Mouse (Mus musculus): ENCODE data around the gene Rcor3. TPM values are rescaled to one million over a fixed set of nuclear protein-coding genes. Genes with fewer than 3 reads are reported as not detected.

The Rcor3 gene
- polyA plus RNA-seq, 1 experiment from 2014 or later: 30.4 TPM

DNA sequence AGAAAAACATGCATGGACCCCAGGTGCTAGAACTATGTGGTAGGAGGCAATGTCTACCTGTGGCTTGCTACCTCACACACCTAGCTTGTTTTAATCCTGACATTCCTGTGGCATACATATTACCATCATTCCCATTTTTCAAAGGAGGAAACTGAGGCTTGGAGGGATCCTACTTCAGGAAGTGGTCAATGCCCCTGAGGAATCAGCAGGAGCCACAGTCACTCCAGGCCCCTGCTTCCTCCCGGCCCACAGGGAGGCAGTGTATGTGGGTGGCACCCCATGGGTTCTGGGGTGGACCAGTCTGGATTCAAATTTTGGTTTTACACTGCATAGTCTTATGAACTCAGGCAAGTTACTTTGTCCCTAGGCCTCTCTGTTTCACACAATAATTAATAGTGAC is 58.7 kb downstream of the Rcor3 start:
- WGBS: 81% methylated on average over 1 of the region's 1 CpGs
- no peaks in the 10 kb centered on the region for H3K27me3 ChIP-seq
- H3K36me3 ChIP-seq: no peaks in the 10 kb centered on the region
- peaks cover 14% of the 10 kb centered on the region for H3K9me3 ChIP-seq
- no peak overlapping the region for H3K4me3 ChIP-seq
- H3K9ac ChIP-seq: no peak overlapping the region
- no peak for ATAC-seq (ENCODE audit: low FRiP score, low read depth)
- peaks cover 11% of the 10 kb centered on the region; the same call in 1 of the 2 replicates for H3K4me1 ChIP-seq
- no peak overlapping the region for H3K4me2 ChIP-seq (replicated peaks)
- H3K27ac ChIP-seq: no peak overlapping the region

GRCm38 (mm10) chr1:192078406-192078805 is 59.5 kb downstream of the Rcor3 start:
- Histone ChIP-seq H3K27me3 (no peaks in the 10 kb centered on the region), H3K27ac (no peak overlapping the region), H3K4me1 (peaks cover 11% of the 10 kb centered on the region; the same call in 1 of the 2 replicates), H3K9me3 (peaks cover 14% of the 10 kb centered on the region), H3K4me3 (no peak overlapping the region), H3K9ac (no peak overlapping the region), H3K36me3 (no peaks in the 10 kb centered on the region), H3K4me2 (replicated peaks) (no peak overlapping the region)
- WGBS: 48% methylated on average over 3 of the region's 3 CpGs
- no peak for ATAC-seq (ENCODE audit: low FRiP score, low read depth)

DNA sequence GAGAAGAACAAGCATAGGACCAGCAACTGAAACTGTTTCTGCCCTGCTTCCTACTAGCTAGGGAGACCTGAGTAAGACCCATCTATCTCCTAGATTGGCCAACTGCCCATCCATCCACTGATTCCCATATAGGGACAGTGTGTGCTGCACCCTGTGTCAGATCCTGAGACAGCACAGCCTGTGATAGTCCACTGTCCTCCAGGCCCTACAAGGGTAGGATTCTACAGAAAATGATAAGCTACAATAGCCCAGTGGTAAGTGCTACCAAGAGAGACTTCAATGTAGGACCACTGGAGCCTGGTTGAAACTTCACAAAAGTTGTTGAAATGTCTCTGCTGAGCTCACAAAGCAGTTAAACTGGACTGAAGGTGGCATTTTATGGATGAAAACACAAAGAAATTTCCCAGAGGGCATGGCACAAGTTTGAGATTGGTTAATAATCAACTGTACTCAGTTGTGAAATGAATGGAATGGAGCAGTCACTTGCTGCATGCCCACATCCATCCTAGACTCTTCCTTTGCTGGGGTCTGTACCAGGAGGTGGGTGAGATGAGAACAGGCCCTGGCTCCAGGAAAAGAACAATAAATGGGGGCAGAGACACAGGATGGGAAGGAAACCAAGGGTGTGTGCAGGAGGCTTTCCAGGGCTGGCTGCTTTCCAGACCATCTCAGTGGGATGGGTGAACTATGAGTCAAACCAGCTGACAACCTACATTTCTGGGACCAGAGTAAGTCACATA is 60.9 kb downstream of the Rcor3 start:
- Histone ChIP-seq H3K9me3 (peaks cover 12% of the 10 kb centered on the region), H3K36me3 (no peaks in the 10 kb centered on the region), H3K9ac (no peak overlapping the region), H3K27ac (no peak overlapping the region), H3K4me1 (peaks cover 21% of the 10 kb centered on the region), H3K4me2 (replicated peaks) (no peak overlapping the region), H3K4me3 (no peak overlapping the region), H3K27me3 (no peaks in the 10 kb centered on the region)
- no peak for ATAC-seq (ENCODE audit: low FRiP score, low read depth)

- ATAC-seq (ENCODE audit: low FRiP score, low read depth): no peak
- Histone ChIP-seq H3K4me2 (replicated peaks) (no peak overlapping the region), H3K4me1 (peaks cover 30% of the 10 kb centered on the region), H3K9me3 (peaks cover 3% of the 10 kb centered on the region; the same call in 1 of the 2 replicates), H3K36me3 (no peaks in the 10 kb centered on the region), H3K27me3 (no peaks in the 10 kb centered on the region), H3K9ac (no peak overlapping the region), H3K4me3 (no peak overlapping the region), H3K27ac (no peak overlapping the region)
- WGBS: 76% methylated on average over 4 of the region's 4 CpGs
Measured at GRCm38 (mm10) chr1:192076101-192076500, 61.8 kb downstream of the Rcor3 start.

GRCm38 (mm10) chr1:192074824-192075223 is 63.0 kb downstream of the Rcor3 start:
- Histone ChIP-seq H3K9me3 (no peaks in the 10 kb centered on the region), H3K9ac (no peak overlapping the region), H3K27me3 (no peaks in the 10 kb centered on the region), H3K4me2 (replicated peaks) (no peak overlapping the region), H3K4me3 (no peak overlapping the region), H3K27ac (no peak overlapping the region), H3K4me1 (peaks cover 42% of the 10 kb centered on the region), H3K36me3 (no peaks in the 10 kb centered on the region)
- no peak for ATAC-seq (ENCODE audit: low FRiP score, low read depth)
- 88% methylated on average over 1 of the region's 1 CpGs for WGBS

- Histone ChIP-seq H3K27ac (no peak overlapping the region), H3K36me3 (peaks cover 2% of the 10 kb centered on the region; the same call in 1 of the 2 replicates), H3K9me3 (no peaks in the 10 kb centered on the region), H3K4me3 (no peak overlapping the region), H3K4me1 (peaks cover 38% of the 10 kb centered on the region), H3K27me3 (no peaks in the 10 kb centered on the region), H3K9ac (no peak overlapping the region), H3K4me2 (replicated peaks) (no peak overlapping the region)
- 43% methylated on average over 1 of the region's 1 CpGs for whole genome bisulfite sequencing
- peak; percentile 60 for ATAC-seq (ENCODE audit: low FRiP score, low read depth)
Measured at GRCm38 (mm10) chr1:192072426-192072825, 65.4 kb downstream of the Rcor3 start.

DNA sequence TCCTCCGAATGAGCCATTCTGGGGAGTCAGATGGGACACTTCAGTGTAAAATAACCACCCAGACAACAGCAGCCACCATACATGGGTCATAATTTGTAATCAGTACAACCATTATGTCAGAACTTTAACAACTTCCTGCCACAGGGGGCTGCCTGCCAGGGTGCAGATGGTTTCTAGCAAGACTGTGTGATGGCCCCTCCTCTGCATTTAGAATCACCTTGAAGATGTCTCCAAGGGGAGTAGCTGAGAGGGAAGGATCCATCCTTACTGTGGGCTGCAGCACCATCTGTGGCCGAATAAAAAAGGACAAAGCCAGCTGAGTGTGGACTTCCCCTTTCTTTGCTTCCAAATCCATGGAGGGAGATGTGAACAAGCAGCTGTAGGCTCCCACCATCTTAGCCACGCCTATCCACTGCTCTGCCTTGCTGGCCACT is 67.2 kb downstream of the Rcor3 start:
- Histone ChIP-seq H3K27me3 (no peaks in the 10 kb centered on the region), H3K36me3 (peaks cover 19% of the 10 kb centered on the region), H3K4me1 (peaks cover 38% of the 10 kb centered on the region), H3K4me3 (no peak overlapping the region), H3K4me2 (replicated peaks) (peak overlapping the region; percentile 57), H3K27ac (peak overlapping the region; percentile 44; the same call in 1 of the 2 replicates), H3K9ac (no peak overlapping the region), H3K9me3 (no peaks in the 10 kb centered on the region)
- ATAC-seq (ENCODE audit: low FRiP score, low read depth): peak; percentile 25; the same call in 1 of the 2 replicates
- 29% methylated on average over 3 of the region's 3 CpGs for WGBS

DNA sequence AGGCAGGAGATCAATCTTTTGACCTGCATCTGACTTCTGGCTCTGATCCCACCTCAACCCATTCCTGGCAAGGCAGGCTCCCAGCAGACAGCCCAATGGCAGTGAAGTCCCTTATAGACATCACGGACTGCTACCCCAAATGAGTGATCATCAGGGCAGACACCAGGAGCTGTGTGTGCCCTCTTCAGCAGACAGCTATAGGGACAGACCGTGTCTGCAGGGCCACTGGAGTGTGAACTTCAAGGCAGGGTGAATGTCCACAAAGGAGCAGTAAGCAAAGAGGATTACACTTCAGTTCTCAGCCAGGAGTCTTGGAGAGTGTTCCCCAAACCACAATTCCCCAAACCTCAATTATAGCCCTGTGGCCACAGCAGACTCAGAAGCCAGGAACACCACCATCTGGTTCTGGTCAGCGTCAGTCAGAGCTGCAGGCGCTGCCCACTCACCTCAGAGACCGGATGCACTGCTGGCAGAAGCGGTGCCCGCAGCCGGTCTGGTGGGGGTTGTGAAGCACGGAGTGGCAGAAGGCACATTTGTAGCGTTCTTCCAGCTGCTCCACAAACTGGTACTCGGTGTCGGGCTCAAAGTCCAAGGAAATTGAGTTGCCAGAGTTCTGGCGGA is 67.8 kb downstream of the Rcor3 start:
- peak; percentile 34; the same call in 1 of the 2 replicates for ATAC-seq (ENCODE audit: low FRiP score, low read depth)
- 12% methylated on average over 13 of the region's 13 CpGs for WGBS

DNA sequence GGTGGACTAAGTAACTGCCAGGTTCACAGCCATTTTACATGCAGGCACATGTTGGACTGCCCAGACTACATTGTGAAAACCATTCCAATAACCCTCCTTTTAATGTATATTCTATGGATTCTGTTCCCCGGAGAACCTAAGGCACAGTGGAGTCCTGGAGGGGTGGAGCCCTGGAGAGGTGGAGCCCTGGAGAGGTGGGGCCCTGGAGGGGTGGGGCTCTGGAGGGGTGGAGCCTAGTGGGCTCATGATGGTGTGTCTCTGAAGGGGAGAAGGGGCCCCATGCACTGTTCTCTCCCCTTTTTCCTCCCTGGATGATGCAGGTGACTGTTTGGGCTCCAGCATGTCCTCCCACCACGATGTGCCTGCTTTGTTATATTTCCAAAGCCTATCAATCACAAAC is 69.7 kb downstream of the Rcor3 start:
- peaks cover 38% of the 10 kb centered on the region for H3K36me3 ChIP-seq
- peaks cover 4% of the 10 kb centered on the region; the same call in 1 of the 2 replicates for H3K9me3 ChIP-seq
- 72% methylated on average over 2 of the region's 2 CpGs for WGBS
- peaks cover 38% of the 10 kb centered on the region for H3K4me1 ChIP-seq
- H3K27ac ChIP-seq: no peak overlapping the region
- H3K4me3 ChIP-seq: no peak overlapping the region
- H3K27me3 ChIP-seq: no peaks in the 10 kb centered on the region
- no peak overlapping the region for H3K4me2 ChIP-seq (replicated peaks)
- no peak overlapping the region for H3K9ac ChIP-seq
- no peak for ATAC-seq (ENCODE audit: low FRiP score, low read depth)

More for the DNA sequence above, 67.8 kb downstream of the Rcor3 start:
- no peaks in the 10 kb centered on the region for H3K9me3 ChIP-seq
- H3K36me3 ChIP-seq: peaks cover 24% of the 10 kb centered on the region
- no peak overlapping the region for H3K9ac ChIP-seq
- no peak overlapping the region for H3K4me3 ChIP-seq
- H3K4me1 ChIP-seq: peaks cover 38% of the 10 kb centered on the region
- peak overlapping the region; percentile 44; the same call in 1 of the 2 replicates for H3K27ac ChIP-seq
- H3K27me3 ChIP-seq: no peaks in the 10 kb centered on the region
- H3K4me2 ChIP-seq (replicated peaks): peak overlapping the region; percentile 57

DNA sequence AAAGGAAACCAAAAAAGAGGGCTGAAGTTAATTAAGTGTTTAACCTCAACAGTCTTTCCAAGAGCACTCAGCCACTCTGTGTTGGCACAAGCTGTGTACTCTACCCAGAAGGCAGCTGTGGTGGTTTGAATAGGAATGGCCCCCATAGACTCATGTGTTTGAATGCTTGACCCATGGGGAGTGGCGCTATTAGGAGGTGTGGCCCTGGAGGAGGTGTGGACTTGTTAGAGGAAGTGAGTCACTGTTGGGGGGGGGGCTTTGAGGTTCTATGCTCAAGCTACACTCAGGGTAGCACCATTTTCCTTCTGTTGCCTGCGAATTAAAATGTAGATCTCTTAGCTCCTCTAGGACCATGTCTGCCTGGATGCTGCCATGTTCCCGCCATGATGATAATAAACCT is 70.9 kb downstream of the Rcor3 start:
- no peak overlapping the region for H3K4me2 ChIP-seq (replicated peaks)
- H3K27ac ChIP-seq: no peak overlapping the region
- H3K4me3 ChIP-seq: no peak overlapping the region
- H3K9me3 ChIP-seq: peaks cover 4% of the 10 kb centered on the region; the same call in 1 of the 2 replicates
- no peak overlapping the region for H3K9ac ChIP-seq
- no peaks in the 10 kb centered on the region for H3K27me3 ChIP-seq
- WGBS: 88% methylated on average over 3 of the region's 3 CpGs
- peaks cover 46% of the 10 kb centered on the region for H3K36me3 ChIP-seq
- peaks cover 27% of the 10 kb centered on the region for H3K4me1 ChIP-seq
- no peak for ATAC-seq (ENCODE audit: low FRiP score, low read depth)

GRCm38 (mm10) chr1:192063209-192063946 is 74.5 kb downstream of the Rcor3 start:
- Histone ChIP-seq H3K9ac (no peak overlapping the region), H3K36me3 (peaks cover 57% of the 10 kb centered on the region)

GRCm38 (mm10) chr1:192062682-192063081 is 75.2 kb downstream of the Rcor3 start:
- H3K9me3 ChIP-seq: peaks cover 4% of the 10 kb centered on the region; the same call in 1 of the 2 replicates
- no peaks in the 10 kb centered on the region for H3K4me1 ChIP-seq
- peaks cover 57% of the 10 kb centered on the region for H3K36me3 ChIP-seq
- no peak overlapping the region for H3K9ac ChIP-seq
- H3K4me3 ChIP-seq: no peak overlapping the region
- WGBS: 87% methylated on average over 14 of the region's 14 CpGs
- H3K27me3 ChIP-seq: no peaks in the 10 kb centered on the region
- no peak overlapping the region for H3K4me2 ChIP-seq (replicated peaks)
- H3K27ac ChIP-seq: no peak overlapping the region
- ATAC-seq (ENCODE audit: low FRiP score, low read depth): no peak

More at GRCm38 (mm10) chr1:192063209-192063946, 74.5 kb downstream of the Rcor3 start:
- Histone ChIP-seq H3K27ac (no peak overlapping the region), H3K4me1 (no peaks in the 10 kb centered on the region), H3K4me2 (replicated peaks) (no peak overlapping the region), H3K4me3 (no peak overlapping the region), H3K9me3 (peaks cover 4% of the 10 kb centered on the region; the same call in 1 of the 2 replicates), H3K27me3 (no peaks in the 10 kb centered on the region)
- no peak for ATAC-seq (ENCODE audit: low FRiP score, low read depth)
- 91% methylated on average over 8 of the region's 8 CpGs for WGBS

All from limb, embryonic 13.5 days (tissue).